Mouse (Mus musculus): ENCODE measurements at regions not wholly inside any gene's neighbourhood (a gene's known extent, or its start where the extent isn't known, plus 50 kb on each side); places are given as distances from the start of the nearest gene placed in this dataset.

DNA sequence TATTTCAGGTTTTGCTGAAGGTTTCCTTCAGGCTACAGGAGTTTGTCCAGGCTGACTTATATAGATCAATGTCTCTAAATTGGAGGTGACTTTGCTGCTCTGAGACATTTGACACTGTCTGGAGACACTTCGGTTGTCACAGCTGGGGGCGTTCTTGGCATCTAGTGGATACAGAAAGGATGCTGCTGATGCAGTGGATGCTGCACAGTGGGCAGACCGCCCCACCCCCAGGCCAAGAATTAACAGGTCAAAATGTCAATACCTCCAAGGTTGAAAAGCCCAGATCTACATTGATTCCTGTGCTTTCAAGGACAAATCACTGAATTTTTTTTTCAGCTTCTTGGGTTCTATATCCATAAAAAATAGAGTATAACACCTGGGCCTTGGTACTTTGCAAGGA, 312.3 kb downstream of the Cenpc1 start:
- Histone ChIP-seq H3K4me2 (ENCODE audit: low read depth, low read length) (no peak overlapping the region), H3K9me3 (ENCODE audit: control insufficient read depth, low read length) (no peaks in the 10 kb centered on the region), H3K4me3 (ENCODE audit: low read length) (no peak overlapping the region), H3K36me3 (ENCODE audit: control insufficient read depth, insufficient read depth, low read length) (no peaks in the 10 kb centered on the region), H3K27ac (ENCODE audit: low read length) (no peak overlapping the region), H3K4me1 (replicated peaks; ENCODE audit: control insufficient read depth, insufficient read depth, low read length) (no peaks in the 10 kb centered on the region), H3K27me3 (ENCODE audit: control insufficient read depth, insufficient read depth, low read depth, low read length) (no peaks in the 10 kb centered on the region), H3K9ac (ENCODE audit: low read length) (no peak overlapping the region)
- no peak for ATAC-seq (ENCODE audit: low read depth)
- WGBS, result 82% methylated on average over 3 of the region's 3 CpGs

DNA sequence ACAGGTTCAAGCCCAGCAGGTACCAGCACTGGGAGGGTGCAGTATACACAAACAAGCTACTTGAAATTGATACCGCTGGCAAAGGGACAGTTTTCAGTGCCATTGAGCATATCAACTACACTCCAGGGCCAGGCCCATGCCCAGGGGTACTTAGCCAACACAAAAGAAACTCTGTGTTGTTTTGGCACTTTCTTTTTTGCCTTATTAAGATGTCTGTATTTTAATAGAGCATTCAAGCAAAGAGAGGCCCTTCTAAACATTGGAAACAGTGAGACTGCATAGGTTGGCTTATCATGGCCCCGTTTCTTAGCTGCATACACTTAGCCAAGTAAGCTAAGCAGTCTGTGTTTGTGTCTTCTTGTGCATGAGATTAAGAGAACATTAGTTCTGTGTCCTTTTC, 313.7 kb downstream of the Cenpc1 start:
- Histone ChIP-seq H3K36me3 (ENCODE audit: control insufficient read depth, insufficient read depth, low read length) (no peaks in the 10 kb centered on the region), H3K9ac (ENCODE audit: low read length) (no peak overlapping the region), H3K27ac (ENCODE audit: low read length) (no peak overlapping the region), H3K4me3 (ENCODE audit: low read length) (no peak overlapping the region), H3K4me2 (ENCODE audit: low read depth, low read length) (no peak overlapping the region), H3K27me3 (ENCODE audit: control insufficient read depth, insufficient read depth, low read depth, low read length) (no peaks in the 10 kb centered on the region), H3K4me1 (replicated peaks; ENCODE audit: control insufficient read depth, insufficient read depth, low read length) (no peaks in the 10 kb centered on the region), H3K9me3 (ENCODE audit: control insufficient read depth, low read length) (no peaks in the 10 kb centered on the region)
- no peak for ATAC-seq (ENCODE audit: low read depth)
- WGBS, result 61% methylated on average over 2 of the region's 2 CpGs

DNA sequence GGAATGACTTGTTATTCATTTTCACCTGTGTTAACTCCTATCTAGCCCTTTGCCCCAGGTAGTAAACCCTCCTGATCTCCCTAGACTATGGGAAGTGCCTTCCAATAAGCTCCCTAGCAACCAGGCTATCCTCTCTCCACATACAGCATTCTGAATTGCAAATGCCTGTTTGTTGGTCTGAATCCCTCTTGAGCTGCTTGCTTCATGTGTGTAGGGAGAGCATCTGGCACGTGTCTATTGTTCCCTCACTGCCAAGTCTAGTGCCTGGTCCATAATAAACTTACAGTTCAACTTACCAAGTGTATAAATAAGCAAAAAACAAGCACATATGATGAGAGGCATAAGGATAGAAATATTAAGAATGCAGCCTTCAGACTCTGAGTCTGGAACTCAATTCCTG, 314.5 kb downstream of the Cenpc1 start:
- 69% methylated on average over 1 of the region's 1 CpGs for WGBS
- H3K9me3 ChIP-seq (ENCODE audit: control insufficient read depth, low read length), result no peaks in the 10 kb centered on the region
- no peaks in the 10 kb centered on the region for H3K4me1 ChIP-seq (replicated peaks; ENCODE audit: control insufficient read depth, insufficient read depth, low read length)
- no peak overlapping the region for H3K4me2 ChIP-seq (ENCODE audit: low read depth, low read length)
- no peak overlapping the region for H3K9ac ChIP-seq (ENCODE audit: low read length)
- H3K36me3 ChIP-seq (ENCODE audit: control insufficient read depth, insufficient read depth, low read length), result no peaks in the 10 kb centered on the region
- no peak for ATAC-seq (ENCODE audit: low read depth)
- no peak overlapping the region for H3K27ac ChIP-seq (ENCODE audit: low read length)
- no peak overlapping the region for H3K4me3 ChIP-seq (ENCODE audit: low read length)
- no peaks in the 10 kb centered on the region for H3K27me3 ChIP-seq (ENCODE audit: control insufficient read depth, insufficient read depth, low read depth, low read length)

DNA sequence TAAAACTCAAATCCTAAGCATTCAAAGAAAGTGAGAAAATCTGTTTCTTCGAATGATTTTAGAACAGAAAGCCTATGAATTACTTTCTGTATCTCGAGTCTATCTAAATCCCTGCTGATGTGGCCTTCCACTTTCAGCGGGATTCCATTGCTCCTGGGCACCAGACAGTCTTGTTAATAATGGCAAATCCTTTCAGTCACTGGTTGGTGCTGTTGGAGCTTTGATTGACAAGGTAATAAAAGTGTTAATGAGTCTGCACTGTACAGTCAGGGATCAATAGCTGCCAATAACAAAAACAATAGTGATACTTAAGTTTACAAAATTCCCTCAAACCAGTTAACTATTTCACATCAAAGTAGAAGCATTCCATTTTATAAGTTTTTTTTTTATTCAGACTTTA, 335.8 kb downstream of the Cenpc1 start:
- H3K4me1 ChIP-seq (replicated peaks; ENCODE audit: control insufficient read depth, insufficient read depth, low read length), result no peaks in the 10 kb centered on the region
- H3K36me3 ChIP-seq (ENCODE audit: control insufficient read depth, insufficient read depth, low read length), result no peaks in the 10 kb centered on the region
- H3K4me2 ChIP-seq (ENCODE audit: low read depth, low read length), result no peak overlapping the region
- H3K9ac ChIP-seq (ENCODE audit: low read length), result no peak overlapping the region
- no peaks in the 10 kb centered on the region for H3K9me3 ChIP-seq (ENCODE audit: control insufficient read depth, low read length)
- ATAC-seq (ENCODE audit: low read depth), result no peak
- H3K27me3 ChIP-seq (ENCODE audit: control insufficient read depth, insufficient read depth, low read depth, low read length), result no peaks in the 10 kb centered on the region
- H3K27ac ChIP-seq (ENCODE audit: low read length), result no peak overlapping the region
- 72% methylated on average over 3 of the region's 3 CpGs for WGBS
- H3K4me3 ChIP-seq (ENCODE audit: low read length), result no peak overlapping the region

DNA sequence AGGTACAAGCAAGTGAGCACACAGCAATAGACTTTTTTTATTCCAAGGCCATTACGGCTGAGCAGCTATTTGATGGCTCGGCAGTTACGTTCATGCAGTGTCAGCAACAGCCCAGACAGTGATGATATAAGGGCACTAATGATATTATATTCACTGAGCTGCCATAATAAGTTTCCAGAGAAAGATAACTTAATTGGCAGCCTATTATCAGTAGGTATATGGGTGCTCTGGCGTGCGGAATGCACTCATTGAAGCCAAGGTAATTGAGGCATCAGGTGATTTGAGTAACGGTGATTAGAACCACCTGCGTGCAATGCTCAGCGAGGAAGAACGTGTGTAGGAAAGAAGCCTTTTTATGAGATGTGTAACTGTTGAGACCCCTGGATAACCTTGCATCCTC, 358.0 kb downstream of the Cenpc1 start:
- ATAC-seq (ENCODE audit: low read depth), result no peak
- H3K27ac ChIP-seq (ENCODE audit: low read length), result no peak overlapping the region

DNA sequence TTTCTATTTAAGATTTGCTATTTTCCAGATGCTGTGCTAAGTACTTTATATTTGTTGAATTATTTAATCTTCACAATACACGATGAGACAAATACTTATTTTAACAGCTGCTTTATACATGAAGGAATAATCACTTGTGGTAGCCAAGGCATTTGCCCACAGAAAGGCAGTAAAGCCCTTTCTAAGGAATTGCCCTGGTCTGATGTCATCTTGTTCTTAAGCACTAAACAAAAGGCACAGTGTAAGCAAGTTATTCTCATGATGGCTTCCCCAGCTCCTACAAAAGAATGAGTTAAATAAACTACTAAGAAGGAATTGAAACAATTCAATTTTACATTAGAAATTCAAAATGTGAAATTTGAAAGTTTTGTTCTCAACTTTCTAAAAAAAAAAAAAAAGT, 358.8 kb downstream of the Cenpc1 start:
- no peak for ATAC-seq (ENCODE audit: low read depth)
- H3K9me3 ChIP-seq (ENCODE audit: control insufficient read depth, low read length), result no peaks in the 10 kb centered on the region
- H3K4me3 ChIP-seq (ENCODE audit: low read length), result no peak overlapping the region
- no peak overlapping the region for H3K9ac ChIP-seq (ENCODE audit: low read length)
- H3K4me1 ChIP-seq (replicated peaks; ENCODE audit: control insufficient read depth, insufficient read depth, low read length), result no peaks in the 10 kb centered on the region
- no peak overlapping the region for H3K27ac ChIP-seq (ENCODE audit: low read length)
- WGBS, result 69% methylated on average over 1 of the region's 1 CpGs
- H3K36me3 ChIP-seq (ENCODE audit: control insufficient read depth, insufficient read depth, low read length), result no peaks in the 10 kb centered on the region
- H3K4me2 ChIP-seq (ENCODE audit: low read depth, low read length), result no peak overlapping the region
- H3K27me3 ChIP-seq (ENCODE audit: control insufficient read depth, insufficient read depth, low read depth, low read length), result no peaks in the 10 kb centered on the region

More for the DNA sequence above, 358.0 kb downstream of the Cenpc1 start:
- Histone ChIP-seq H3K36me3 (ENCODE audit: control insufficient read depth, insufficient read depth, low read length) (no peaks in the 10 kb centered on the region), H3K4me1 (replicated peaks; ENCODE audit: control insufficient read depth, insufficient read depth, low read length) (no peaks in the 10 kb centered on the region), H3K4me2 (ENCODE audit: low read depth, low read length) (no peak overlapping the region), H3K27me3 (ENCODE audit: control insufficient read depth, insufficient read depth, low read depth, low read length) (no peaks in the 10 kb centered on the region), H3K9ac (ENCODE audit: low read length) (no peak overlapping the region), H3K4me3 (ENCODE audit: low read length) (no peak overlapping the region), H3K9me3 (ENCODE audit: control insufficient read depth, low read length) (no peaks in the 10 kb centered on the region)
- WGBS, result 80% methylated on average over 9 of the region's 9 CpGs

DNA sequence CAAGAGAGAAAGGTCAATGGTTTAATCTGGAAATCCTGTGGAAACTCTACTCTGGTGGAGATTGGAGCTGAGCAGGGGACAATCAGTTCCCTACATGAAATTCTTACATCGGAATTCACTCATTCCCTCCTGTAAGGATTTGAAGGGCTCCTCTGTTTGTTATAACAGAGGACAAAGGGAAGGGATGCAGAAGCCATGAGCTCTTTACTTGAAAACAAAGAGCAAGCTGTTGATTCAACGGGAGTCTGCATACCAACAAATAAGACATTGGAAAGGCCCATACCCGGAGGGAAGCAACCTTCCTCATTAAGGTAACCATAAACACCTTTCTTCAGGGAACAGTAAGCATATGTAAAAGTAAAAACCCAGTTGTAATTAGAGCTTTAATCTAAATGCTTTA, 359.3 kb downstream of the Cenpc1 start:
- 44% methylated on average over 3 of the region's 3 CpGs for WGBS
- H3K9me3 ChIP-seq (ENCODE audit: control insufficient read depth, low read length), result no peaks in the 10 kb centered on the region
- ATAC-seq (ENCODE audit: low read depth), result no peak
- H3K4me3 ChIP-seq (ENCODE audit: low read length), result no peak overlapping the region
- H3K4me2 ChIP-seq (ENCODE audit: low read depth, low read length), result no peak overlapping the region
- no peaks in the 10 kb centered on the region for H3K27me3 ChIP-seq (ENCODE audit: control insufficient read depth, insufficient read depth, low read depth, low read length)
- H3K9ac ChIP-seq (ENCODE audit: low read length), result no peak overlapping the region
- H3K36me3 ChIP-seq (ENCODE audit: control insufficient read depth, insufficient read depth, low read length), result no peaks in the 10 kb centered on the region
- H3K4me1 ChIP-seq (replicated peaks; ENCODE audit: control insufficient read depth, insufficient read depth, low read length), result no peaks in the 10 kb centered on the region
- no peak overlapping the region for H3K27ac ChIP-seq (ENCODE audit: low read length)

DNA sequence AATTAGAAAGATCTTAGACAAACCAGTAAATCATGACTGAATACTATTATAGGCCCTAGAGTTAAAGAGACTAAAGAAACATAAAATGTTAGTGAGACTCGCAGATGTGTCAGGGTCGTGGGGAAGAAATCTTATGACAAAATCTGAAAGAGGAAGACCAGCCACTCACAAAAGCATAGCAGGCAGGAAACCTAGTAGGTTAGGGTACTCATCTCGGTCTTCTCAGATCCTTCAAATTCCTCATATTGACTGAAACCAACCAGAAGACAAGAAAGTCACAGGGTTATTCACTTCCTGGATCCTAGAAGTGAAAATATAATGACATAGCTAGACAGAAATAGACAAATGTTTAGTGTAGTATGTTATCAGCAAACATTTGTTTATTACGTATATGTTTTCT, 387.5 kb downstream of the Cenpc1 start:
- no peaks in the 10 kb centered on the region for H3K27me3 ChIP-seq (ENCODE audit: control insufficient read depth, insufficient read depth, low read depth, low read length)
- no peak for ATAC-seq (ENCODE audit: low read depth)
- no peak overlapping the region for H3K4me3 ChIP-seq (ENCODE audit: low read length)
- no peak overlapping the region for H3K27ac ChIP-seq (ENCODE audit: low read length)
- no peaks in the 10 kb centered on the region for H3K9me3 ChIP-seq (ENCODE audit: control insufficient read depth, low read length)
- no peaks in the 10 kb centered on the region for H3K4me1 ChIP-seq (replicated peaks; ENCODE audit: control insufficient read depth, insufficient read depth, low read length)
- no peak overlapping the region for H3K4me2 ChIP-seq (ENCODE audit: low read depth, low read length)
- no peak overlapping the region for H3K9ac ChIP-seq (ENCODE audit: low read length)
- 81% methylated on average over 4 of the region's 4 CpGs for WGBS
- no peaks in the 10 kb centered on the region for H3K36me3 ChIP-seq (ENCODE audit: control insufficient read depth, insufficient read depth, low read length)

DNA sequence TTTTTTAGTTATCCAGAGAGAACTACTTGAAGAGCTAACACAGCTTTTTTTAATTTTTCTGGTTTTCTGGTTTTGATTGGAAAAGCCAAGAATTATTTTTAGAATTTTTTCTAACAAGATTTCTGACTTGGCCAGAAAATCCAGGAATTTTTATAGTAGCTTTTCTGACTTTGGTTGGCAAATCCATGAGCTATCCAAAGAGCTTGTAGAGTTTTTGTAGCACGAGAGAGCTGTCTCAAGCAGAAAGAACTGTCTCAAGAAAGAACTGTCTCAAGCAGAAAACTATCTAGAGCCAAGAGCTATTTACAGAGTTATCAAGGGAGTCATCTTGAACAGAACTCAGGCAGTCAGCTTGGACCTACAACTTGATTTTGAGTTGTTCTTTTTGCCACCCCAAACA, 394.3 kb downstream of the Cenpc1 start:
- Histone ChIP-seq H3K36me3 (ENCODE audit: control insufficient read depth, insufficient read depth, low read length) (no peaks in the 10 kb centered on the region), H3K4me3 (ENCODE audit: low read length) (no peak overlapping the region), H3K4me1 (replicated peaks; ENCODE audit: control insufficient read depth, insufficient read depth, low read length) (no peaks in the 10 kb centered on the region), H3K9me3 (ENCODE audit: control insufficient read depth, low read length) (no peaks in the 10 kb centered on the region), H3K27ac (ENCODE audit: low read length) (no peak overlapping the region), H3K4me2 (ENCODE audit: low read depth, low read length) (no peak overlapping the region), H3K27me3 (ENCODE audit: control insufficient read depth, insufficient read depth, low read depth, low read length) (no peaks in the 10 kb centered on the region), H3K9ac (ENCODE audit: low read length) (no peak overlapping the region)
- no peak for ATAC-seq (ENCODE audit: low read depth)
- WGBS, result 63% methylated on average over 1 of the region's 1 CpGs

DNA sequence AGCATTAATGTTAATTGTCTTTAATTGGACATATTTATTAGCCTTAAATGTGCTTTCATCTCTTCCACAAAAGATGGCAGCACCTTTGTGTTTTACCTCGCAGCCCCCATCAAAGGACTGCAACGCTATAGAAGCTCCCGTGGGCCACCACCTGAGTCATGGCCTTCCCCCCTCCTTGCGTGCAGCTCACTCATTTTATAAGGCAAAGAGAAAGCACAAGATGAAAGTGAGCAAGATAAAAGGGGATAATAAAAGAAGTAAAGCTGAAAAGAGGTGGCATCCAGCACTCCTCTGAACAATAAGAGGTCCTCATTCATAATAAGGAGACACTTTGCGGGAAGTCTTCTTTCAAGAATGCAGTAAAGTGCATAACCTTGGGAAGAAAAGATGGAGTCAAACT, 403.9 kb downstream of the Cenpc1 start:
- no peaks in the 10 kb centered on the region for H3K9me3 ChIP-seq (ENCODE audit: control insufficient read depth, low read length)
- H3K27ac ChIP-seq (ENCODE audit: low read length), result no peak overlapping the region
- H3K36me3 ChIP-seq (ENCODE audit: control insufficient read depth, insufficient read depth, low read length), result no peaks in the 10 kb centered on the region
- ATAC-seq (ENCODE audit: low read depth), result no peak
- H3K9ac ChIP-seq (ENCODE audit: low read length), result no peak overlapping the region
- 88% methylated on average over 5 of the region's 5 CpGs for WGBS
- no peak overlapping the region for H3K4me3 ChIP-seq (ENCODE audit: low read length)
- H3K4me2 ChIP-seq (ENCODE audit: low read depth, low read length), result no peak overlapping the region
- no peaks in the 10 kb centered on the region for H3K4me1 ChIP-seq (replicated peaks; ENCODE audit: control insufficient read depth, insufficient read depth, low read length)
- no peaks in the 10 kb centered on the region for H3K27me3 ChIP-seq (ENCODE audit: control insufficient read depth, insufficient read depth, low read depth, low read length)

Measured in lung, embryonic 16.5 days (tissue).